Mouse (Mus musculus) erythroblast, adult 5-6 weeks (primary cell): Measurements from ENCODE around the gene E2f3. TPM values are rescaled to one million over a fixed set of nuclear protein-coding genes. Genes with fewer than 3 reads are reported as not detected.

Experiments used
- total RNA-seq, 2 experiments: library from RNA; stranded (forward) in 1 of 2; stranded (reverse) in 1 of 2; fragments of 150-400 nt in 1 of 2; fragments of 200-764, 138-1000 nt in 1 of 2; gene quantifications; 2 replicates each; pipeline versions ENCODE4 v1.2.3 to v1.2.4; 2015 to 2017; ENCODE audit warnings: low replicate concordance in 2 of 2

Gene E2f3
- total RNA-seq, 2 experiments from 2014 or later: 2.9 to 4.1 TPM

Other genes with a start within 250 kb of the E2f3 start
- gene Cdkal1, start 130.4 kb downstream of the E2f3 start, total RNA-seq (2015; ENCODE audit: low replicate concordance): 6.9 and 7.5 TPM in 2 replicates
- 5.4 and 10.6 TPM in 2 replicates for gene Cdkal1, start 130.4 kb downstream of the E2f3 start, total RNA-seq (2017; ENCODE audit: low replicate concordance)
- 5.6 TPM in 1 of 2 replicates, not detected in the other for gene Mboat1, start 150.4 kb upstream of the E2f3 start, total RNA-seq (2015; ENCODE audit: low replicate concordance)
- gene Mboat1, start 150.4 kb upstream of the E2f3 start, total RNA-seq (2017; ENCODE audit: low replicate concordance): 0.84 and 2.3 TPM in 2 replicates